Mouse (Mus musculus): ENCODE measurements at regions not wholly inside any gene's neighbourhood (a gene's known extent, or its start where the extent isn't known, plus 50 kb on each side); places are given as distances from the start of the nearest gene placed in this dataset.

- no peak overlapping the region for H3K27ac ChIP-seq (replicated peaks; ENCODE audit: low read depth, low read length)
- H3K4me2 ChIP-seq (ENCODE audit: low read depth, low read length), result no peak overlapping the region
- DNase-seq (ENCODE audit: low spot score), result no peak
- H3K4me3 ChIP-seq (ENCODE audit: low read depth, low read length), result no peak overlapping the region
- H3K36me3 ChIP-seq (replicated peaks; ENCODE audit: control insufficient read depth, insufficient read depth, low read depth, low read length), result no peaks in the 10 kb centered on the region
- no peaks in the 10 kb centered on the region for H3K27me3 ChIP-seq (ENCODE audit: control insufficient read depth, insufficient read depth, low read length)
- no peaks in the 10 kb centered on the region for H3K4me1 ChIP-seq (ENCODE audit: control insufficient read depth, insufficient read depth, low read length)
- H3K9ac ChIP-seq (replicated peaks; ENCODE audit: low read length), result no peak overlapping the region
- ATAC-seq (replicated peaks; ENCODE audit: insufficient number of reproducible peaks, low FRiP score, low TSS enrichment, low read depth), result no peak
- WGBS, result 70% methylated on average over 5 of the region's 5 CpGs
- no peaks in the 10 kb centered on the region for H3K9me3 ChIP-seq (replicated peaks; ENCODE audit: control insufficient read depth, low read length)
Observed at GRCm38 (mm10) chr6:31050831-31051230, 92.0 kb upstream of the Klf14 start.

- Histone ChIP-seq H3K27me3 (ENCODE audit: control insufficient read depth, insufficient read depth, low read length) (no peaks in the 10 kb centered on the region), H3K4me3 (ENCODE audit: low read depth, low read length) (no peak overlapping the region), H3K9ac (replicated peaks; ENCODE audit: low read length) (no peak overlapping the region), H3K9me3 (replicated peaks; ENCODE audit: control insufficient read depth, low read length) (no peaks in the 10 kb centered on the region), H3K4me2 (ENCODE audit: low read depth, low read length) (no peak overlapping the region), H3K36me3 (replicated peaks; ENCODE audit: control insufficient read depth, insufficient read depth, low read depth, low read length) (no peaks in the 10 kb centered on the region), H3K4me1 (ENCODE audit: control insufficient read depth, insufficient read depth, low read length) (no peaks in the 10 kb centered on the region), H3K27ac (replicated peaks; ENCODE audit: low read depth, low read length) (no peak overlapping the region)
- DNase-seq (ENCODE audit: low spot score) (no peak), ATAC-seq (replicated peaks; ENCODE audit: insufficient number of reproducible peaks, low FRiP score, low TSS enrichment, low read depth) (no peak)
- 76% methylated on average over 6 of the region's 6 CpGs for WGBS
Observed at GRCm38 (mm10) chr6:31051771-31052170, 92.9 kb upstream of the Klf14 start.

- 15% methylated on average over 8 of the region's 8 CpGs for WGBS
- no peaks in the 10 kb centered on the region for H3K9me3 ChIP-seq (replicated peaks; ENCODE audit: control insufficient read depth, low read length)
- H3K4me3 ChIP-seq (ENCODE audit: low read depth, low read length), result no peak overlapping the region
- H3K27me3 ChIP-seq (ENCODE audit: control insufficient read depth, insufficient read depth, low read length), result no peaks in the 10 kb centered on the region
- ATAC-seq (replicated peaks; ENCODE audit: insufficient number of reproducible peaks, low FRiP score, low TSS enrichment, low read depth), result no peak
- H3K9ac ChIP-seq (replicated peaks; ENCODE audit: low read length), result no peak overlapping the region
- peak; percentile 70 for DNase-seq (ENCODE audit: low spot score)
- no peak overlapping the region for H3K4me2 ChIP-seq (ENCODE audit: low read depth, low read length)
- no peaks in the 10 kb centered on the region for H3K36me3 ChIP-seq (replicated peaks; ENCODE audit: control insufficient read depth, insufficient read depth, low read depth, low read length)
- H3K4me1 ChIP-seq (ENCODE audit: control insufficient read depth, insufficient read depth, low read length), result no peaks in the 10 kb centered on the region
- H3K27ac ChIP-seq (replicated peaks; ENCODE audit: low read depth, low read length), result no peak overlapping the region
Observed at GRCm38 (mm10) chr6:31053003-31053402, 94.1 kb upstream of the Klf14 start.

GRCm38 (mm10) chr6:31056786-31057566 lies 98.1 kb upstream of the Klf14 start:
- ATAC-seq (replicated peaks; ENCODE audit: insufficient number of reproducible peaks, low FRiP score, low TSS enrichment, low read depth) (no peak), DNase-seq (ENCODE audit: low spot score) (no peak)
- H3K27me3 ChIP-seq (ENCODE audit: control insufficient read depth, insufficient read depth, low read length), result no peaks in the 10 kb centered on the region
- whole genome bisulfite sequencing, result 77% methylated on average over 12 of the region's 12 CpGs
- no peak overlapping the region for H3K4me2 ChIP-seq (ENCODE audit: low read depth, low read length)
- no peak overlapping the region for H3K4me3 ChIP-seq (ENCODE audit: low read depth, low read length)
- no peak overlapping the region for H3K27ac ChIP-seq (replicated peaks; ENCODE audit: low read depth, low read length)
- no peaks in the 10 kb centered on the region for H3K36me3 ChIP-seq (replicated peaks; ENCODE audit: control insufficient read depth, insufficient read depth, low read depth, low read length)
- no peak overlapping the region for H3K9ac ChIP-seq (replicated peaks; ENCODE audit: low read length)
- no peaks in the 10 kb centered on the region for H3K9me3 ChIP-seq (replicated peaks; ENCODE audit: control insufficient read depth, low read length)
- H3K4me1 ChIP-seq (ENCODE audit: control insufficient read depth, insufficient read depth, low read length), result no peaks in the 10 kb centered on the region

- WGBS, result 74% methylated on average over 1 of the region's 1 CpGs
- no peak for ATAC-seq (replicated peaks; ENCODE audit: insufficient number of reproducible peaks, low FRiP score, low TSS enrichment, low read depth)
Observed at GRCm38 (mm10) chr6:31058299-31058698, 99.4 kb upstream of the Klf14 start.

GRCm38 (mm10) chr6:31058961-31059360 lies 100.1 kb upstream of the Klf14 start:
- 85% methylated on average over 3 of the region's 3 CpGs for WGBS
- H3K27ac ChIP-seq (replicated peaks; ENCODE audit: low read depth, low read length), result no peak overlapping the region
- ATAC-seq (replicated peaks; ENCODE audit: insufficient number of reproducible peaks, low FRiP score, low TSS enrichment, low read depth), result no peak
- no peaks in the 10 kb centered on the region for H3K4me1 ChIP-seq (ENCODE audit: control insufficient read depth, insufficient read depth, low read length)
- no peaks in the 10 kb centered on the region for H3K9me3 ChIP-seq (replicated peaks; ENCODE audit: control insufficient read depth, low read length)
- no peak overlapping the region for H3K4me3 ChIP-seq (ENCODE audit: low read depth, low read length)
- no peaks in the 10 kb centered on the region for H3K36me3 ChIP-seq (replicated peaks; ENCODE audit: control insufficient read depth, insufficient read depth, low read depth, low read length)
- H3K4me2 ChIP-seq (ENCODE audit: low read depth, low read length), result no peak overlapping the region
- no peak for DNase-seq (ENCODE audit: low spot score)
- H3K27me3 ChIP-seq (ENCODE audit: control insufficient read depth, insufficient read depth, low read length), result no peaks in the 10 kb centered on the region
- no peak overlapping the region; the same call in 1 of the 2 replicates for H3K9ac ChIP-seq (replicated peaks; ENCODE audit: low read length)

More at GRCm38 (mm10) chr6:31058299-31058698, 99.4 kb upstream of the Klf14 start:
- no peaks in the 10 kb centered on the region for H3K36me3 ChIP-seq (replicated peaks; ENCODE audit: control insufficient read depth, insufficient read depth, low read depth, low read length)
- H3K4me1 ChIP-seq (ENCODE audit: control insufficient read depth, insufficient read depth, low read length), result no peaks in the 10 kb centered on the region
- DNase-seq (ENCODE audit: low spot score), result no peak
- H3K27ac ChIP-seq (replicated peaks; ENCODE audit: low read depth, low read length), result no peak overlapping the region
- H3K9ac ChIP-seq (replicated peaks; ENCODE audit: low read length), result no peak overlapping the region
- no peak overlapping the region for H3K4me2 ChIP-seq (ENCODE audit: low read depth, low read length)
- no peaks in the 10 kb centered on the region for H3K9me3 ChIP-seq (replicated peaks; ENCODE audit: control insufficient read depth, low read length)
- H3K4me3 ChIP-seq (ENCODE audit: low read depth, low read length), result no peak overlapping the region
- no peaks in the 10 kb centered on the region for H3K27me3 ChIP-seq (ENCODE audit: control insufficient read depth, insufficient read depth, low read length)

GRCm38 (mm10) chr6:31061813-31062212 lies 102.9 kb upstream of the Klf14 start:
- H3K4me1 ChIP-seq (ENCODE audit: control insufficient read depth, insufficient read depth, low read length), result no peaks in the 10 kb centered on the region
- H3K9me3 ChIP-seq (replicated peaks; ENCODE audit: control insufficient read depth, low read length), result no peaks in the 10 kb centered on the region
- H3K9ac ChIP-seq (replicated peaks; ENCODE audit: low read length), result no peak overlapping the region
- WGBS, result 85% methylated on average over 4 of the region's 4 CpGs
- no peak overlapping the region for H3K4me3 ChIP-seq (ENCODE audit: low read depth, low read length)
- no peaks in the 10 kb centered on the region for H3K27me3 ChIP-seq (ENCODE audit: control insufficient read depth, insufficient read depth, low read length)
- no peak for DNase-seq (ENCODE audit: low spot score)
- H3K27ac ChIP-seq (replicated peaks; ENCODE audit: low read depth, low read length), result no peak overlapping the region
- H3K36me3 ChIP-seq (replicated peaks; ENCODE audit: control insufficient read depth, insufficient read depth, low read depth, low read length), result no peaks in the 10 kb centered on the region
- no peak for ATAC-seq (replicated peaks; ENCODE audit: insufficient number of reproducible peaks, low FRiP score, low TSS enrichment, low read depth)
- no peak overlapping the region for H3K4me2 ChIP-seq (ENCODE audit: low read depth, low read length)

- 67% methylated on average over 9 of the region's 9 CpGs for WGBS
Observed at GRCm38 (mm10) chr6:31065419-31065818, 106.5 kb upstream of the Klf14 start.

More at GRCm38 (mm10) chr6:31065419-31065818, 106.5 kb upstream of the Klf14 start:
- no peak for ATAC-seq (replicated peaks; ENCODE audit: insufficient number of reproducible peaks, low FRiP score, low TSS enrichment, low read depth)
- no peak for DNase-seq (ENCODE audit: low spot score)
- no peaks in the 10 kb centered on the region for H3K4me1 ChIP-seq (ENCODE audit: control insufficient read depth, insufficient read depth, low read length)
- H3K27me3 ChIP-seq (ENCODE audit: control insufficient read depth, insufficient read depth, low read length), result no peaks in the 10 kb centered on the region
- no peak overlapping the region for H3K9ac ChIP-seq (replicated peaks; ENCODE audit: low read length)
- H3K36me3 ChIP-seq (replicated peaks; ENCODE audit: control insufficient read depth, insufficient read depth, low read depth, low read length), result no peaks in the 10 kb centered on the region
- no peak overlapping the region for H3K4me3 ChIP-seq (ENCODE audit: low read depth, low read length)
- H3K9me3 ChIP-seq (replicated peaks; ENCODE audit: control insufficient read depth, low read length), result no peaks in the 10 kb centered on the region
- H3K4me2 ChIP-seq (ENCODE audit: low read depth, low read length), result no peak overlapping the region
- H3K27ac ChIP-seq (replicated peaks; ENCODE audit: low read depth, low read length), result no peak overlapping the region
